Mouse (Mus musculus): Measurements from ENCODE around the gene Zscan12. TPM values are rescaled to one million over a fixed set of nuclear protein-coding genes. Genes with fewer than 3 reads are reported as not detected.

Gene Zscan12
- 10 to 100 TPM in 1 of 4 experiments, 1 to 10 TPM in 3; 7.7 to 10.5 (median 8.5) TPM for total RNA-seq (2022)

- DNase-seq (ENCODE audit: low spot score in 2 of 2) = peak; percentile 77 to 88
Observed at GRCm38 (mm10) chr13:21362621-21363248, at the start of gene Zscan12. Gene Zscan12, plus strand, starts transcription at chr13:21362820.

GRCm38 (mm10) chr13:21312854-21313253 lies 49.8 kb upstream of the Zscan12 start:
- no peak for DNase-seq (ENCODE audit: low spot score in 2 of 2)

- no peak for DNase-seq (ENCODE audit: low spot score in 2 of 2)
Observed at GRCm38 (mm10) chr13:21313903-21314302, 48.7 kb upstream of the Zscan12 start.

- DNase-seq (ENCODE audit: low spot score in 2 of 2) = no peak
Observed at GRCm38 (mm10) chr13:21320262-21320661, 42.4 kb upstream of the Zscan12 start.

- DNase-seq (ENCODE audit: low spot score in 2 of 2) = no peak
Observed at GRCm38 (mm10) chr13:21321890-21322494, 40.6 kb upstream of the Zscan12 start.

GRCm38 (mm10) chr13:21322509-21323375 lies 39.9 kb upstream of the Zscan12 start:
- no peak for DNase-seq (ENCODE audit: low spot score in 2 of 2)

GRCm38 (mm10) chr13:21323405-21323804 lies 39.2 kb upstream of the Zscan12 start:
- DNase-seq (ENCODE audit: low spot score in 2 of 2) = no peak

- no peak for DNase-seq (ENCODE audit: low spot score in 2 of 2)
Observed at GRCm38 (mm10) chr13:21326191-21326590, 36.4 kb upstream of the Zscan12 start.

- DNase-seq (ENCODE audit: low spot score in 2 of 2) = peak; percentile 13 to 36
Observed at GRCm38 (mm10) chr13:21326657-21327211, 35.9 kb upstream of the Zscan12 start.

- no peak for DNase-seq (ENCODE audit: low spot score in 2 of 2)
Observed at GRCm38 (mm10) chr13:21327424-21327823, 35.2 kb upstream of the Zscan12 start.

GRCm38 (mm10) chr13:21346610-21347009 lies 16.0 kb upstream of the Zscan12 start, which contains the start of gene Olfr1367:
Gene Olfr1367, plus strand, starts transcription at chr13:21346910.
- DNase-seq (ENCODE audit: low spot score in 2 of 2) = no peak

- no peak for DNase-seq (ENCODE audit: low spot score in 2 of 2)
Observed at GRCm38 (mm10) chr13:21350593-21350992, 12.0 kb upstream of the Zscan12 start.

- DNase-seq (ENCODE audit: low spot score in 2 of 2) = no peak
Observed at GRCm38 (mm10) chr13:21363719-21364118, 1.1 kb downstream of the Zscan12 start.

GRCm38 (mm10) chr13:21366635-21367034 lies 4.0 kb downstream of the Zscan12 start:
- no peak for DNase-seq (ENCODE audit: low spot score in 2 of 2)

- no peak for DNase-seq (ENCODE audit: low spot score in 2 of 2)
Observed at GRCm38 (mm10) chr13:21372700-21373099, 10.1 kb downstream of the Zscan12 start.

GRCm38 (mm10) chr13:21377773-21378172 lies 15.2 kb downstream of the Zscan12 start:
- no peak for DNase-seq (ENCODE audit: low spot score in 2 of 2)

- DNase-seq (ENCODE audit: low spot score in 2 of 2) = no peak
Observed at GRCm38 (mm10) chr13:21395211-21395610, 32.6 kb downstream of the Zscan12 start.

- DNase-seq (ENCODE audit: low spot score in 2 of 2) = no peak
Observed at GRCm38 (mm10) chr13:21395623-21396022, 33.0 kb downstream of the Zscan12 start.

GRCm38 (mm10) chr13:21396048-21396447 lies 33.4 kb downstream of the Zscan12 start:
- peak in 1 of 2 experiments; percentile 4 for DNase-seq (ENCODE audit: low spot score in 2 of 2)

GRCm38 (mm10) chr13:21397486-21397885 lies 34.9 kb downstream of the Zscan12 start:
- no peak for DNase-seq (ENCODE audit: low spot score in 2 of 2)

- no peak for DNase-seq (ENCODE audit: low spot score in 2 of 2)
Observed at GRCm38 (mm10) chr13:21401166-21401565, 38.5 kb downstream of the Zscan12 start.
